Mouse (Mus musculus): ENCODE measurements at regions not wholly inside any gene's neighbourhood (a gene's known extent, or its start where the extent isn't known, plus 50 kb on each side); places are given as distances from the start of the nearest gene placed in this dataset.

DNA sequence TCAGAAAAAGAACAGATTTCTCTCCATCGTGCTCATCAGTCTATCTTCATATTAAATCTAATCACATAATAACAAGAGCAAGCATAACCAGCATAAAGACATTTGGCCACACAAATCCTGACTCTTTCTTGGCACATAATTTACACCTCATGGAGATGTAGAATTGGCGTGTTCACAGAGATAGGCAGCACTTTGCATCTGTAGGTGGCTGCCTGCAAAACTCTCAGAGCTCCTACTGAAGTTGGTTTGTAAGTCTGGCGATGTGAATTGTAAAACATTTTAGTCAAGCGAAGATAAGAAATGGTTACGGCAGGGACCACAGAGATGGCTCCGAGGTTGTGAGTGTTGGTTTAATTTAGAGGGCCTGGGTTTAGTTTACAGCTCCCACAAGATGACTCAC, 419.0 kb downstream of the Adamts20 start:
- TF ChIP-seq ETS1 (IDR thresholded peaks at IDR 0.05; ENCODE audit: low read depth, low read length) (no peak), USF2 (IDR thresholded peaks at IDR 0.05; ENCODE audit: borderline replicate concordance in 1 of 2, insufficient read depth in 1 of 2, low read depth in 1 of 2, low read length in 2 of 2) (no peak), USF1 (IDR thresholded peaks at IDR 0.05; ENCODE audit: low read depth, low read length) (no peak), ZNF384 (IDR thresholded peaks at IDR 0.05; ENCODE audit: low read depth, low read length) (no peak), POLR2AphosphoS2 (IDR thresholded peaks at IDR 0.05; ENCODE audit: low read length) (no peak), TCF12 (IDR thresholded peaks at IDR 0.05; ENCODE audit: low read depth, low read length) (no peak), ZKSCAN1 (IDR thresholded peaks at IDR 0.05; ENCODE audit: low read depth, low read length) (no peak), NELFE (IDR thresholded peaks at IDR 0.05; ENCODE audit: low read depth, low read length) (no peak), SIN3A (IDR thresholded peaks at IDR 0.05; ENCODE audit: low read length) (no peak), UBTF (IDR thresholded peaks at IDR 0.05; ENCODE audit: borderline replicate concordance, insufficient read depth, low read depth, low read length) (no peak), BHLHE40 (IDR thresholded peaks at IDR 0.05; ENCODE audit: borderline replicate concordance, low read depth, low read length) (no peak), POLR2A (IDR thresholded peaks at IDR 0.05; ENCODE audit: control insufficient read depth in 1 of 2, insufficient read depth in 1 of 2, low read depth in 1 of 2, low read length in 2 of 2, poor library complexity in 1 of 2) (no peak), GABPA (IDR thresholded peaks at IDR 0.05; ENCODE audit: low read depth, low read length) (no peak), JUND (IDR thresholded peaks at IDR 0.05; ENCODE audit: low read depth, low read length) (no peak)
- H3K79me2 ChIP-seq (ENCODE audit: control insufficient read depth, insufficient read depth, low read length, poor library complexity), result no peaks in the 10 kb centered on the region
- no peaks in the 10 kb centered on the region for H3K9me3 ChIP-seq (replicated peaks; ENCODE audit: insufficient read depth, low read length)
- DNase-seq (ENCODE audit: low read depth, low spot score), result no peak
- H3K4me1 ChIP-seq (ENCODE audit: control insufficient read depth in 1 of 2, insufficient read depth in 2 of 2, low read length in 2 of 2), result no peaks in the 10 kb centered on the region
- no peak overlapping the region for H3K27ac ChIP-seq (ENCODE audit: control insufficient read depth, low read depth, low read length)
- no peak overlapping the region for H3K9ac ChIP-seq (ENCODE audit: control insufficient read depth, low read depth, low read length, poor library complexity, severe bottlenecking)
- no peak overlapping the region for H3K4me3 ChIP-seq (ENCODE audit: control insufficient read depth in 1 of 2, insufficient read depth in 1 of 2, low read depth in 2 of 2, low read length in 2 of 2)
- no peaks in the 10 kb centered on the region for H3K27me3 ChIP-seq (ENCODE audit: control insufficient read depth in 1 of 2, insufficient read depth in 2 of 2, low read length in 2 of 2)
- H3K36me3 ChIP-seq (ENCODE audit: control insufficient read depth in 1 of 2, insufficient read depth in 2 of 2, low read length in 2 of 2), result no peaks in the 10 kb centered on the region

DNA sequence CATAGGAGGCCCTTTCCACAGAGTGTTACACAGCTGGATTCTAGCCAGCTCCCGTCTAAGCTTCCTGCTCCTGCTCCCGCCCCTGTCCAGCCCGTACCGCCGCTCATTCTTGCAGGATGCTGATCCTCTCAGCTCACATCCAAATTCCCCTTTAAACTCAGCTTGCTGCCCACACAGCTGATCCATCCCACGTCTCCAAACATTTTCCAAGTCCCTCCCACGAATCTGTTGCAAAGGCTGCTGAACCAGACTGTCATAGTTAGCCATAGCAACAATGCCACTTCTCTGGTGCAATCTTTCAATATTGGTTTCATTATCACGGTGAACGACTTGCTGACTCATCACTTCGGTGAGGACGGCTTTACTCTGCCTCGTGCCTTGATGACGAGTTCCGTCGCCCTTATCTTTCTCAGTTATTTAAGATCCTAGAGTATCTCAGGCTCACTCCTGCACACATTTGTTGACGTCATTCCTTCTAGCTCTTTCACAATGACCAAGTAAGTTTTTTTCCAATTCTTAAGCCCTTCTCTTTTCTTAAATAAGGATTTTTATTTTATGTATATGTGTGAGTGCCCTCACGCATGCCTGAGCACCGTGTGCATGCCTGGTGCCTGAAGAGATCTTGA, 420.0 kb downstream of the Adamts20 start:
- H3K27me3 ChIP-seq (ENCODE audit: control insufficient read depth in 1 of 2, insufficient read depth in 2 of 2, low read length in 2 of 2), result no peaks in the 10 kb centered on the region
- no peaks in the 10 kb centered on the region for H3K36me3 ChIP-seq (ENCODE audit: control insufficient read depth in 1 of 2, insufficient read depth in 2 of 2, low read length in 2 of 2)
- no peak overlapping the region for H3K27ac ChIP-seq (ENCODE audit: control insufficient read depth, low read depth, low read length)
- no peak overlapping the region for H3K9ac ChIP-seq (ENCODE audit: control insufficient read depth, low read depth, low read length, poor library complexity, severe bottlenecking)
- H3K79me2 ChIP-seq (ENCODE audit: control insufficient read depth, insufficient read depth, low read length, poor library complexity), result no peaks in the 10 kb centered on the region
- H3K9me3 ChIP-seq (replicated peaks; ENCODE audit: insufficient read depth, low read length), result no peaks in the 10 kb centered on the region
- no peak for TF ChIP-seq HCFC1 (IDR thresholded peaks at IDR 0.05; ENCODE audit: low read depth, low read length)
- TF ChIP-seq CTCF (IDR thresholded peaks at IDR 0.05 in 2 of 3, conservative IDR thresholded peaks at IDR 0.05 in 1 of 3; ENCODE audit: control insufficient read depth in 1 of 3, insufficient read depth in 1 of 3, low read depth in 2 of 3, low read length in 3 of 3, poor library complexity in 1 of 3, severe bottlenecking in 1 of 3), result no peak
- TF ChIP-seq UBTF (IDR thresholded peaks at IDR 0.05; ENCODE audit: borderline replicate concordance, insufficient read depth, low read depth, low read length), result no peak
- TF ChIP-seq CHD2 (IDR thresholded peaks at IDR 0.05; ENCODE audit: low read length), result no peak
- TF ChIP-seq NELFE (IDR thresholded peaks at IDR 0.05; ENCODE audit: low read depth, low read length), result no peak
- no peak for TF ChIP-seq ZKSCAN1 (IDR thresholded peaks at IDR 0.05; ENCODE audit: low read depth, low read length)
- no peak for TF ChIP-seq ZMIZ1 (IDR thresholded peaks at IDR 0.05; ENCODE audit: low read depth, low read length)
- no peak for TF ChIP-seq MYC (IDR thresholded peaks at IDR 0.05; ENCODE audit: low read depth, low read length)
- TF ChIP-seq MYB (IDR thresholded peaks at IDR 0.05; ENCODE audit: low read depth, low read length), result no peak
- no peak for TF ChIP-seq POLR2AphosphoS2 (IDR thresholded peaks at IDR 0.05; ENCODE audit: low read length)
- no peak for TF ChIP-seq MAZ (IDR thresholded peaks at IDR 0.05; ENCODE audit: low read depth, low read length)
- no peak for TF ChIP-seq JUND (IDR thresholded peaks at IDR 0.05; ENCODE audit: low read depth, low read length)
- no peak for TF ChIP-seq GATA1 (IDR thresholded peaks at IDR 0.05; ENCODE audit: low read depth, low read length)
- TF ChIP-seq MAFK (IDR thresholded peaks at IDR 0.05; ENCODE audit: borderline replicate concordance, low read depth, low read length), result no peak
- no peak for TF ChIP-seq CHD1 (IDR thresholded peaks at IDR 0.05; ENCODE audit: low read depth, low read length)
- no peak for TF ChIP-seq POLR2AphosphoS5 (IDR thresholded peaks at IDR 0.05; ENCODE audit: borderline replicate concordance, low read depth, low read length)
- no peak for DNase-seq (ENCODE audit: low read depth, low spot score)
- no peak overlapping the region for H3K4me3 ChIP-seq (ENCODE audit: control insufficient read depth in 1 of 2, insufficient read depth in 1 of 2, low read depth in 2 of 2, low read length in 2 of 2)
- no peaks in the 10 kb centered on the region for H3K4me1 ChIP-seq (ENCODE audit: control insufficient read depth in 1 of 2, insufficient read depth in 2 of 2, low read length in 2 of 2)
